Mouse (Mus musculus): ENCODE measurements at regions not wholly inside any gene's neighbourhood (a gene's known extent, or its start where the extent isn't known, plus 50 kb on each side); places are given as distances from the start of the nearest gene placed in this dataset.

- DNase-seq = no peak
These were observed 129.2 kb downstream of the Lrrc30 start for GRCm38 (mm10) chr17:67503125-67503878.

- no peak for DNase-seq
These were observed 129.9 kb downstream of the Lrrc30 start for GRCm38 (mm10) chr17:67502628-67503027.

- no peak for DNase-seq
These were observed 132.5 kb downstream of the Lrrc30 start for GRCm38 (mm10) chr17:67499783-67500641.

GRCm38 (mm10) chr17:67497380-67497779 is 135.1 kb downstream of the Lrrc30 start:
- DNase-seq = no peak

GRCm38 (mm10) chr17:67480463-67480862 is 126.2 kb upstream of the Ptprm start:
- DNase-seq = no peak

GRCm38 (mm10) chr17:67473137-67473536 is 118.9 kb upstream of the Ptprm start:
- peak; percentile 39 for DNase-seq

GRCm38 (mm10) chr17:67458851-67459421 is 104.7 kb upstream of the Ptprm start:
- DNase-seq = no peak

GRCm38 (mm10) chr17:67451966-67452365 is 97.7 kb upstream of the Ptprm start:
- no peak for DNase-seq

- no peak for DNase-seq
These were observed 96.8 kb upstream of the Ptprm start for GRCm38 (mm10) chr17:67451081-67451480.

GRCm38 (mm10) chr17:67450021-67450420 is 95.8 kb upstream of the Ptprm start:
- no peak for DNase-seq

- DNase-seq = no peak
These were observed 91.7 kb upstream of the Ptprm start for GRCm38 (mm10) chr17:67445986-67446385.

GRCm38 (mm10) chr17:67440961-67441360 is 86.7 kb upstream of the Ptprm start:
- DNase-seq = no peak

GRCm38 (mm10) chr17:67419956-67420711 is 65.9 kb upstream of the Ptprm start:
- no peak for DNase-seq

GRCm38 (mm10) chr17:67412546-67413250 is 58.4 kb upstream of the Ptprm start:
- DNase-seq = no peak

- no peak for DNase-seq
These were observed 55.7 kb upstream of the Ptprm start for GRCm38 (mm10) chr17:67409911-67410310.

GRCm38 (mm10) chr17:67405934-67406333 is 51.7 kb upstream of the Ptprm start:
- no peak for DNase-seq
